Mouse (Mus musculus) liver, postnatal 0 days (tissue): Measurements from ENCODE around the gene Prox2. TPM values are rescaled to one million over a fixed set of nuclear protein-coding genes. Genes with fewer than 3 reads are reported as not detected.

Experiments
- ATAC-seq: fragments of 200-750 bp; cut with Nextera tagmentation; 2 replicates; pipeline ENCODE4 v1.8.0; 2017; ENCODE audit warnings: mild to moderate bottlenecking, moderate library complexity
- DNase-seq: peaks from one replicate; pipeline ENCODE4 v3.0.0-alpha.2; 2016
- H3K27ac ChIP-seq: fragments of 300-500 bp; sonication (generic); 2 replicates; pipeline ENCODE4 v1.5.1; 2014; ENCODE audit warnings: antibody characterized with exemption, moderate library complexity, mild to moderate bottlenecking, low read depth
- H3K27me3 ChIP-seq: fragments of 300-500 bp; sonication (generic); 2 replicates; pipeline ENCODE4 v1.6.1; 2014; ENCODE audit warnings: low read length, control low read depth, mixed read lengths; ENCODE audit not compliant: insufficient read depth
- H3K36me3 ChIP-seq: fragments of 300-500 bp; sonication (generic); replicated peaks from 2 replicates; pipeline ENCODE4 v1.6.1; 2014; ENCODE audit warnings: mild to moderate bottlenecking, control low read depth, low read length, moderate library complexity, mixed read lengths; ENCODE audit not compliant: insufficient read depth
- H3K4me1 ChIP-seq: fragments of 300-500 bp; sonication (generic); 2 replicates; pipeline ENCODE4 v1.6.1; 2014; ENCODE audit warnings: antibody characterized with exemption, mild to moderate bottlenecking, control low read depth; ENCODE audit not compliant: insufficient read depth
- H3K4me2 ChIP-seq: fragments of 300-500 bp; sonication (generic); 2 replicates; pipeline ENCODE4 v1.6.1; 2014; ENCODE audit warnings: low read depth, mild to moderate bottlenecking, low read length, moderate library complexity, mixed read lengths
- H3K4me3 ChIP-seq: fragments of 300-500 bp; sonication (generic); 2 replicates; pipeline ENCODE4 v1.5.1; 2014; ENCODE audit warnings: low read depth, low read length
- H3K9ac ChIP-seq: fragments of 300-500 bp; sonication (generic); replicated peaks from 2 replicates; pipeline ENCODE4 v1.6.1; 2014; ENCODE audit warnings: mild to moderate bottlenecking, moderate library complexity
- H3K9me3 ChIP-seq: fragments of 300-500 bp; sonication (generic); 2 replicates; pipeline ENCODE4 v1.6.1; 2016; ENCODE audit warnings: mild to moderate bottlenecking, control low read depth, low read length, mixed read lengths
- CTCF ChIP-seq: sonication (generic); IDR thresholded peaks from 2 replicates; pipeline ENCODE4 v1.5.1; 2016; ENCODE audit warnings: antibody characterized with exemption, low read depth
- EP300 ChIP-seq: IDR thresholded peaks from 2 replicates; pipeline ENCODE4 v1.6.1; 2016; ENCODE audit warnings: antibody characterized with exemption, low read depth, mild to moderate bottlenecking
- WGBS: fragments of 180-500 bp; shearing (Covaris S2); extraction: QIAGEN DNeasy Blood & Tissue Kit; methylation state at CpG from one replicate; pipeline ENCODE4 v1.1.7; 2014; ENCODE audit not compliant: insufficient replicate concordance; 5-methylcytosine and 5-hydroxymethylcytosine counted together
- polyA plus RNA-seq: library from polyadenylated mRNA; unstranded; fragments of >200 nt; fragmentation: Nextera tagmentation; extraction: Ambion mirVana; gene quantifications from 2 replicates; pipeline ENCODE4 v1.2.1, GENCODE M21; 2015

The Prox2 gene
- polyA plus RNA-seq, 1 experiment from 2014 or later = 2.8 TPM

DNA sequence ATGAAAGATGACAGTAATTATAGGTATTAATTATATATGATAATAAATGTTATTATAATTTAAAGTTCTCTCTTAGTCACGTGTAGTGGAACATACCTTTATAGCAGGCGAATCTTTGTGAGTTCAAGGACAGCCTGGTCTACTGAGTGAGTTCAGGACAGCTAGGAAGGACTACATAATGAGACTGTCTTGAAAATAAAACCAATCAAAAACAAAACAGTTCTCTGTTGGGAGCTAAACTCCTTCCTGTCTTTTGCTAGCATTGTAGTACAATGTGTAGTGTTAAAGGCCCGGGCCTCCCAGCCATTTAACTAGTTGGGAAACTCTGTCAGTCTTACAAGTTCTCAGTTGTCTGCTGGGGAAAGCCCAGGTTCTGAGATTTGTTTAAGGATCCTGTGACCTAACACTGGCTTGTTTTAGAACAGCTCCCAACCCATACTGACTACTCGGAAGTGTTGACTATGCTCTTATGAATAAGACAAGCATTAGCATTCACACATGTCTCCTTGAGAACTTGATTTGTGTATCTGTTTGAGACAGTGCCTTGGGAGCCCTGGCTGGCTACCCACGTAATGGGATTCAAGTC is 8.9 kb downstream of the Prox2 start:
- H3K4me3 ChIP-seq = no peak overlapping the region
- ATAC-seq (no peak), DNase-seq (no peak)
- H3K9ac ChIP-seq = no peak overlapping the region
- H3K27me3 ChIP-seq = no peaks in the 10 kb centered on the region
- H3K4me1 ChIP-seq = peaks cover 10% of the 10 kb centered on the region
- TF ChIP-seq EP300 (no peak), CTCF (no peak)
- 76% methylated on average over 5 of the region's 5 CpGs for WGBS
- no peak overlapping the region for H3K27ac ChIP-seq
- no peaks in the 10 kb centered on the region for H3K36me3 ChIP-seq
- no peak overlapping the region for H3K4me2 ChIP-seq
- H3K9me3 ChIP-seq = no peaks in the 10 kb centered on the region

DNA sequence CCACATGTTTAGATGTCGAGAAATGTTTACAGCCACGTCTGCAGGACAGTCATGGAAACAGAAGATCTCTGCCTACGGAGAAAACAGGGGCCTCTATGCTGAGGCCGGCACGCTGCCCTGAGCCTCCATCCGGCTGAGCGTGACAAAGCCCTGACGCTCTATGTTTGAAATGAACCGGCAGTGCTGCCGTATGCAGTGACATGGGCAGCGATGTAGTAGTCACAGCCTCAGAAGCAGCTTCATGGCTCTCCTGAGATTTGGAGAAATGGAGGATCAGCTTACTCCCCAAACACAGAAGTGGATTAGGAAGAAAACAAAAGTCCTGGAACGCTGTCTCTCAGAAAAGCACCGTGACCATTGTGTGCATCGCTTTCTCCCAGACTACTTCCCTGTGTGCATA is 9.6 kb downstream of the Prox2 start:
- H3K4me1 ChIP-seq = peaks cover 7% of the 10 kb centered on the region; the same call in 1 of the 2 replicates
- no peak overlapping the region for H3K9ac ChIP-seq
- H3K27ac ChIP-seq = no peak overlapping the region
- WGBS = 82% methylated on average over 14 of the region's 14 CpGs
- no peak overlapping the region for H3K4me3 ChIP-seq
- TF ChIP-seq EP300 = no peak
- no peak for TF ChIP-seq CTCF
- ATAC-seq (no peak), DNase-seq (no peak)
- H3K27me3 ChIP-seq = no peaks in the 10 kb centered on the region
- no peaks in the 10 kb centered on the region for H3K36me3 ChIP-seq
- H3K4me2 ChIP-seq = no peak overlapping the region
- no peaks in the 10 kb centered on the region for H3K9me3 ChIP-seq

DNA sequence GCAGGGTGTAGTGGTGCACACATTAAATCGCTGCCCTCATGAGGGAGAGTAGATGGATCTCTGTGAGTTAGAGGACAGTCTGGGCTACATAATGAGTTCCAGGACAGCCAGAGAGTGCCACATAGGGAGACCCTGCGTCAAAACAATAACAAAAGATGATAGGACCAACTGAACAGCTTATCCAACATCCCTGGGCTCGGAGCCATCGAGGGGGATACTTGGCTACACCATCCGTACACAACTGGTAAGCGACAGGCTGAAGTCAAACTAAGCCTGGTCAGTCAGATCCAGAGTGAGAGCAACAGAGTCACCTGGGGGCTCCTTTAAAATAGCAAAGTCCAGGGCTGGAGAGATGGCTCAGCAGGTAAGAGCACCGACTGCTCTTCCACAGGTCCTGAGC is 14.7 kb downstream of the Prox2 start:
- no peaks in the 10 kb centered on the region for H3K27me3 ChIP-seq
- DNase-seq (no peak), ATAC-seq (no peak)
- H3K9ac ChIP-seq = no peak overlapping the region
- no peaks in the 10 kb centered on the region for H3K36me3 ChIP-seq
- TF ChIP-seq CTCF = no peak
- TF ChIP-seq EP300 = no peak
- H3K27ac ChIP-seq = no peak overlapping the region
- H3K9me3 ChIP-seq = no peaks in the 10 kb centered on the region
- whole genome bisulfite sequencing = 87% methylated on average over 7 of the region's 7 CpGs
- H3K4me1 ChIP-seq = no peaks in the 10 kb centered on the region
- no peak overlapping the region for H3K4me3 ChIP-seq
- no peak overlapping the region for H3K4me2 ChIP-seq

DNA sequence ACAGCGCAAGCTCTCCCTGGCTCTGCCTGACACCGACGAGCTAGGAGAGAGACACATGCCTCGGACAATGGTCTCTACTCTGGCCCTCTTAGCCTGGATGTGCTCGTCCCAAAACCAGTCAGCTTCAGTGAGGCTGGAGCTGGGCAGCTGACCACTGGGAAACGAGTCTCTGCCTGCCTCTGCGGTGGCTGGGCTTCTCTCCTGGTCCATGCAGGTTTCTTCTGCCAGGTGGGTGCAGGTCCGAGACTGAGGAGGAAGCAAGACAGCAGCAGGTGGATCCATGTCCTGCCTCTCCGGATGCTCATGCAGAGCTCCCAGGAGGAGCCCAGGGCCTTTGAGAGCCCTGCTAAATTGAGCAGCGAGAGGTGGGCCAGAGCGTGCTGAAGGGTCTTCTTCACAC is 15.4 kb downstream of the Prox2 start:
- no peak overlapping the region for H3K9ac ChIP-seq
- TF ChIP-seq EP300 (no peak), CTCF (no peak)
- H3K4me1 ChIP-seq = no peaks in the 10 kb centered on the region
- H3K4me2 ChIP-seq = no peak overlapping the region
- no peak for DNase-seq
- H3K27ac ChIP-seq = no peak overlapping the region
- no peaks in the 10 kb centered on the region for H3K9me3 ChIP-seq
- H3K36me3 ChIP-seq = no peaks in the 10 kb centered on the region
- ATAC-seq = no peak
- H3K4me3 ChIP-seq = no peak overlapping the region
- no peaks in the 10 kb centered on the region for H3K27me3 ChIP-seq
- WGBS = 73% methylated on average over 11 of the region's 11 CpGs

DNA sequence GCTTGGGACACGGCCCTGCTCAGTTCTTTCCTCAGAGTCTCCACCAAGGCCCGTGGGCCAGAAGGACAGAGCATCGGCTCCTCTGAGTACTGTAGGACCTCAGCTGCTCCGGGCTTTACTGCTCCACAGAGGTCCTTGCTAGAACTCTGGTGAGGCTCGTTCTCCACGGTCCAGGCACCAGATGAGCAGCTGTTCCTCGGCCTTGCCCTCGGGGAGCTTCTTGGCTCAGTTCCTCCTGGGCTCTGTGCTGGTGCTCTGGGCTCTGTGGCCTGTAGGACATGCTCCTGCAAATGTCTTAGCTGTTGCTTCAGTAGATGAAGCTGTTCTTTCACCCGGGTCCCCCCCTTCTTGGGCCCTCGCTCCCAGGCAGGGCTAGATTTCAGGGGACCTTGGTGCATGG is 15.9 kb downstream of the Prox2 start:
- WGBS = 73% methylated on average over 10 of the region's 10 CpGs
- ATAC-seq (no peak), DNase-seq (no peak)
- Histone ChIP-seq H3K36me3 (no peaks in the 10 kb centered on the region), H3K4me1 (no peaks in the 10 kb centered on the region), H3K27me3 (no peaks in the 10 kb centered on the region), H3K9ac (no peak overlapping the region), H3K27ac (no peak overlapping the region), H3K4me3 (no peak overlapping the region), H3K4me2 (no peak overlapping the region), H3K9me3 (no peaks in the 10 kb centered on the region)
- TF ChIP-seq CTCF (no peak), EP300 (no peak)

DNA sequence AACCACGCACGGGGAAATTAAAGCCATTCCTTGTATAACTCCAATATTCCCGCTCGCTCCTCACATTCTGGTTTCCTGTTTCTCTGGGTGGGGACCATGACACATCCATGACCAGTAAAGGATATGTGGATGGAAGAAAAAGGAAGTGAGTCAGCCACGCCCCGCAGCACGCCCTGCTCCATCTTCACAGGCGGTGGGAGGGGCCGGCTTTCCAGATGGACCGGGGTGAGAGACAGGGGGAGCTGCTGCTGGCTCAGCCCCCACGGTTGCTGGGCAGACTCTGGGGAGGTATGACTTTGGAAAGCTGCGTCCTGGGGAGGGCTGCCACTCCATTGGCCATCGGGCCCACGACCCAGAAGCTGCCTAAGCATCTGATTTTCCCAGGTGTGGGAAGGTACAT is 16.5 kb downstream of the Prox2 start:
- WGBS = 23% methylated on average over 14 of the region's 14 CpGs
- peak; percentile 40 for ATAC-seq
- no peak for TF ChIP-seq CTCF
- no peak for TF ChIP-seq EP300

DNA sequence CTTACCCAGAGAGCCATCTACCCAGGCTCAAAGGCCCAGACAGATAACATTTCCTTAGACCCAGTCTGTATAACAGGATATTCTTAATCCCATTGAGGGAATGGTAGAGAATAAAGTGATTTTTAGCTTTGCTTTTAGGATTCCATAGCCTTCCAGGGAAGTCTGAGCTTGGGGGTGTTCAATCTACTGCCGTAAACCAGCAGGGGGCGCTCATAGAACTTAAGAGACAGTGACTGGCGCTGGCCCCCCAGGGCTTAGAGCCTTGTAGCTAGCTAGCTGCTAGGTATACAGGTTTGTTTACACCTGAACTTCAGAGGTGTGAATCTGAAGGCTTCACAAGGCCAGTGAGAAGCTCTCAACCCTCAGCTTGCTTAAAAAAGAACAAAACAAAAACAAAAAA is 18.3 kb downstream of the Prox2 start:
- no peak overlapping the region for H3K27ac ChIP-seq
- no peaks in the 10 kb centered on the region for H3K27me3 ChIP-seq
- H3K36me3 ChIP-seq = no peaks in the 10 kb centered on the region; the same call in 1 of the 2 replicates
- no peak overlapping the region for H3K4me2 ChIP-seq
- no peak overlapping the region for H3K9ac ChIP-seq
- ATAC-seq (no peak), DNase-seq (peak; percentile 81)
- H3K9me3 ChIP-seq = no peaks in the 10 kb centered on the region
- H3K4me1 ChIP-seq = no peaks in the 10 kb centered on the region
- TF ChIP-seq CTCF (peak; percentile 79), EP300 (no peak)
- no peak overlapping the region for H3K4me3 ChIP-seq
- 4% methylated on average over 3 of the region's 3 CpGs for WGBS

More for the DNA sequence above, 16.5 kb downstream of the Prox2 start:
- no peaks in the 10 kb centered on the region for H3K27me3 ChIP-seq
- DNase-seq = peak; percentile 59
- H3K4me2 ChIP-seq = 0 out of 2 replicates have a peak overlapping the region, but pooled peaks have one; percentile 22
- H3K9me3 ChIP-seq = no peaks in the 10 kb centered on the region
- H3K27ac ChIP-seq = no peak overlapping the region
- no peaks in the 10 kb centered on the region; the same call in 1 of the 2 replicates for H3K36me3 ChIP-seq
- H3K4me3 ChIP-seq = no peak overlapping the region
- no peaks in the 10 kb centered on the region for H3K4me1 ChIP-seq
- H3K9ac ChIP-seq = no peak overlapping the region
